Comparison of ENCODE assay signal across 7 mouse cellular contexts in the genomic region with DNA sequence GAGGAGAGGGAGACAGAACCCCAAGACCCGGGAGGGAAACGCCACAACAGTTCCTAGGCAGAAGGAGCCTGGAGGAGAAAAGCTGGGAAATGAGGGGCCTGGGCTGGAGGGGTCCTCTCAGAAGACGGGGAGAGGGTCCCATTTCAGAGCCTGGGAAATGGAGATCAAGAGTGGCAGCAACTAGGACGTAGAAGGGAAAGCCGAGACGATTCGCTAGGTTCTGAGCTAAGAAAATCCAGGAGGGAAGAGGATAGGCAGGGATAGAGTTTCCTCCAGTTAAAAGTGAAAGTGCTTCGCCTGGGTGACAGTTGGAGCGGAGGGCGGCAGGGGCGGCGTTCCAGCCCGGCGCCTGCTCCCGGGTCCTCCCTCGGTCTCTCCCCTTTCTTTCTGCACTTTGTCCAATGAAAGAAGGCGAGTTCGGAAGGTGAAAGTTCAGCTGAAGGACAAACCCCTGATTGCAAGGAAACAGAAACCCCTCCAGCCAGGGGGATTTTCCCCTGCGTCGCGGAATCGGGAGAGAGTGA. TPM values are rescaled to one million over a fixed set of nuclear protein-coding genes. Genes with fewer than 3 reads are reported as not detected.
DNase-seq lines count a peak whose midpoint lies in the region; ATAC-seq lines count a peak whose summit lies in the region.

No protein-coding gene starts in this region.

- H3K36me3 ChIP-seq in midbrain, embryonic 10.5 days, result peaks cover 18% of the 10 kb centered on the region

- peak; percentile 30 for ATAC-seq in inflammation-experienced regulatory T-cells, adult 6 months

- intact Hi-C loops in left cerebral cortex, postnatal 4 days (cut with DNase I), result loop anchor here (5.0 to 10.0 kb wide), 4 partner anchors 248 to 1138 kb away; no protein-coding TSS in a partner anchor

- peaks cover 10% of the 10 kb centered on the region; the same call in 1 of the 2 replicates for H3K9me3 ChIP-seq in midbrain, embryonic 10.5 days (replicated peaks)

- H3K4me3 ChIP-seq in midbrain, embryonic 10.5 days, result peak overlapping the region; percentile 87

- under 1% methylated on average over 22 of the region's 22 CpGs for WGBS in midbrain, embryonic 10.5 days

- H3K27ac ChIP-seq in midbrain, embryonic 10.5 days (replicated peaks), result peak overlapping the region; percentile 100

- H3K4me1 ChIP-seq in midbrain, embryonic 10.5 days, result peaks cover 33% of the 10 kb centered on the region

- H3K27me3 ChIP-seq in midbrain, embryonic 10.5 days (ENCODE audit: low read depth, poor library complexity, severe bottlenecking), result no peaks in the 10 kb centered on the region

- DNase-seq in adrenal gland, adult (ENCODE audit: inconsistent age in 2 of 2, low spot score in 1 of 2), result peak; percentile 87 to 96
- peak; percentile 89 for DNase-seq in embryo, embryonic 11 days
- DNase-seq in gastrocnemius, postnatal 25 days, result peak; percentile 81
- DNase-seq in left cerebral cortex, postnatal 4 days, result peak; percentile 64
- DNase-seq in midbrain, embryonic 10.5 days (ENCODE audit: low spot score), result peak; percentile 83
- DNase-seq in right cerebral cortex, postnatal 4 days, result peak; percentile 47

RNA-seq across cellular contexts. Expression of a gene that starts 0.7 kb away (rescaled TPM):
- 10 to 100 TPM; 16.9 to 17.8 TPM for total RNA-seq in gastrocnemius, postnatal 25 days (2021)
- 100 to 1,000 TPM in 2 of 3 experiments, 10 to 100 TPM in 1; 83.3 to 273 (median 271) TPM for polyA plus RNA-seq in inflammation-experienced regulatory T-cells, adult 6 months (2017; shearing (Covaris generic))
- total RNA-seq in left cerebral cortex, postnatal 4 days (2021), result 100 to 1,000 TPM; 210 to 247 TPM
- 63.7 and 75.4 TPM in 2 replicates for polyA plus RNA-seq in midbrain, embryonic 10.5 days (2016; fragmentation: Nextera tagmentation; extraction: Ambion mirVana)

Comparison
In these comparisons a context has a peak if more than half of its experiments do, and no peak if none do; other contexts are left out.
1. Peak in every context shown above with its lines: DNase-seq, ATAC-seq, H3K4me3 ChIP-seq and H3K27ac ChIP-seq.
2. RNA of a gene that starts 0.7 kb away (total RNA-seq): 210 to 247 TPM in left cerebral cortex, postnatal 4 days; 16.9 to 17.8 TPM in gastrocnemius, postnatal 25 days; every median in the first group is over 10 times any median in the second.